Mouse (Mus musculus): ENCODE measurements around the gene Olfr789. TPM values are rescaled to one million over a fixed set of nuclear protein-coding genes. Genes with fewer than 3 reads are reported as not detected.

Olfr789 gene
- total and polyA plus RNA-seq, 2 experiments from 2014 or later, result not detected

DNA sequence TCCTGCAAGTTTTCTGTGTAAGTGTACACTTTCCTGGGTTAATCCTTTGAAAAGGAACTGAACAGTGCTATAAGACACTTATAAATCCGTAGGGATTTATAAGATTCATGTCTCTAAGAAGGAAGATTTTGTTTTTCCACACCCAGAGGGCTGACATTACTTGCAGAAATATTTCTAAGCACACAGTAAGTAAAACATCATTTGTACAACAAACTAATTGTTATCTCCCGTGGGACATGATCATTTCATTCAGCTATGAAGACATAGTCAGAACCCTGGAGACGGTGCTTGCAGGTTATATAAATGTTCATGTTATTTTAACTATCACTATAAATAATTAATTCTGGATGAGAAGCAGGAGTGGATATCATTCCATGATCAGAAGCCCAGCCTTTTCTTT, 36.9 kb downstream of the Olfr789 start, which contains the start of gene Olfr791:
TSS of gene Olfr791 (plus strand) at position 301 of the 400 bp plus-strand sequence.
- no peak for TF ChIP-seq CTCF (IDR thresholded peaks at IDR 0.05; ENCODE audit: low read depth)
- Histone ChIP-seq H3K9ac (replicated peaks; ENCODE audit: low read length) (no peak within 1 kb of the TSS), H3K4me3 (ENCODE audit: low read length) (no peak within 1 kb of the TSS), H3K27me3 (ENCODE audit: insufficient read depth, low read length) (no peaks in the 10 kb centered on the region), H3K27ac (no peak within 1 kb of the TSS), H3K4me1 (ENCODE audit: insufficient read depth, low read length) (no peaks in the 10 kb centered on the region), H3K36me3 (ENCODE audit: insufficient read depth, low read length) (no peaks in the 10 kb centered on the region), H3K9me3 (ENCODE audit: low read length) (no peaks in the 10 kb centered on the region), H3K4me2 (ENCODE audit: low read depth, low read length) (no peak within 1 kb of the TSS)
- WGBS, result 72% methylated on average over 3 of the region's 3 CpGs
- ATAC-seq (no peak), DNase-seq (ENCODE audit: low spot score) (no peak)

DNA sequence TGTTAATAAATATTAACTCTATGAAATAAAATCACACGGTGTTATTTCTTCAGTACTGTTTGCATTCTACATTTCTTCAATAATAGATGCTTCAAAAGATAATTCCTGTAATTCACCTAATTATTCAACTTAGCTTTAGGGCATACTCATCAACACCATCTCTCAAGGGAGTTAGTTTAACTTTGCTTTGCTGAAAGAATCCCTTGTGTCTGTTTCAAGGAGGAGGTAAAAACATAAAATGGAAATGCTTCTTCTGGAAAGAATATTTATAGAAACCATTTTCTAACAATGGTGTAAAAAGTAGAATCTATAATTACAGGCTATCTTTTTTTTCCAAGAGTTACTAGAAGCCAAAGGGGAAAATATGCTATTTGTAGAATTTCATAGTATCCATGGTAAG, 54.3 kb downstream of the Olfr789 start, which contains the start of gene Olfr792:
TSS of gene Olfr792 (plus strand) at position 301 of the 400 bp plus-strand sequence.
- ATAC-seq (no peak), DNase-seq (ENCODE audit: low spot score) (no peak)
- Histone ChIP-seq H3K9me3 (ENCODE audit: low read length) (0 out of 2 replicates have a peak, but pooled peaks cover 3% of the 10 kb centered on the region), H3K4me3 (ENCODE audit: low read length) (no peak within 1 kb of the TSS), H3K27me3 (ENCODE audit: insufficient read depth, low read length) (no peaks in the 10 kb centered on the region), H3K27ac (no peak within 1 kb of the TSS), H3K4me1 (ENCODE audit: insufficient read depth, low read length) (no peaks in the 10 kb centered on the region), H3K9ac (replicated peaks; ENCODE audit: low read length) (no peak within 1 kb of the TSS), H3K4me2 (ENCODE audit: low read depth, low read length) (no peak within 1 kb of the TSS), H3K36me3 (ENCODE audit: insufficient read depth, low read length) (no peaks in the 10 kb centered on the region)
- 74% methylated on average over 1 of the region's 1 CpGs for WGBS
- TF ChIP-seq CTCF (IDR thresholded peaks at IDR 0.05; ENCODE audit: low read depth), result no peak

Other genes with a start within 250 kb of the Olfr789 start
- gene Olfr774, start 248.5 kb upstream of the Olfr789 start, total RNA-seq (2014; rRNA removed), result not detected in 2 replicates
- not detected in 2 replicates for gene Olfr774, start 248.5 kb upstream of the Olfr789 start, polyA plus RNA-seq (2015; fragmentation: Nextera tagmentation; extraction: Ambion mirVana)
- not detected in 2 replicates for gene Olfr775, start 236.3 kb upstream of the Olfr789 start, total RNA-seq (2014; rRNA removed)
- gene Olfr775, start 236.3 kb upstream of the Olfr789 start, polyA plus RNA-seq (2015; fragmentation: Nextera tagmentation; extraction: Ambion mirVana), result not detected in 2 replicates
- not detected in 2 replicates for gene Olfr776, start 225.6 kb upstream of the Olfr789 start, total RNA-seq (2014; rRNA removed)
- not detected in 2 replicates for gene Olfr776, start 225.6 kb upstream of the Olfr789 start, polyA plus RNA-seq (2015; fragmentation: Nextera tagmentation; extraction: Ambion mirVana)
- gene Olfr777, start 213.3 kb upstream of the Olfr789 start, total RNA-seq (2014; rRNA removed), result not detected in 2 replicates
- gene Olfr777, start 213.3 kb upstream of the Olfr789 start, polyA plus RNA-seq (2015; fragmentation: Nextera tagmentation; extraction: Ambion mirVana), result not detected in 2 replicates
- gene Olfr780, start 166.6 kb upstream of the Olfr789 start, total RNA-seq (2014; rRNA removed), result not detected in 2 replicates
- gene Olfr780, start 166.6 kb upstream of the Olfr789 start, polyA plus RNA-seq (2015; fragmentation: Nextera tagmentation; extraction: Ambion mirVana), result not detected in 2 replicates
- gene Olfr781, start 155.9 kb upstream of the Olfr789 start, total RNA-seq (2014; rRNA removed), result not detected in 2 replicates
- gene Olfr781, start 155.9 kb upstream of the Olfr789 start, polyA plus RNA-seq (2015; fragmentation: Nextera tagmentation; extraction: Ambion mirVana), result not detected in 2 replicates
- not detected in 2 replicates for gene Olfr782, start 135.9 kb upstream of the Olfr789 start, total RNA-seq (2014; rRNA removed)
- gene Olfr782, start 135.9 kb upstream of the Olfr789 start, polyA plus RNA-seq (2015; fragmentation: Nextera tagmentation; extraction: Ambion mirVana), result not detected in 2 replicates
- gene Olfr784, start 100.7 kb upstream of the Olfr789 start, total RNA-seq (2014; rRNA removed), result 0.61 and 0.68 TPM in 2 replicates
- 0.05 and 0.08 TPM in 2 replicates for gene Olfr784, start 100.7 kb upstream of the Olfr789 start, polyA plus RNA-seq (2015; fragmentation: Nextera tagmentation; extraction: Ambion mirVana)
- gene Olfr785, start 79.3 kb upstream of the Olfr789 start, total RNA-seq (2014; rRNA removed), result not detected in 2 replicates
- gene Olfr785, start 79.3 kb upstream of the Olfr789 start, polyA plus RNA-seq (2015; fragmentation: Nextera tagmentation; extraction: Ambion mirVana), result not detected in 2 replicates
- gene Olfr786, start 57.4 kb upstream of the Olfr789 start, total RNA-seq (2014; rRNA removed), result not detected in 2 replicates
- gene Olfr786, start 57.4 kb upstream of the Olfr789 start, polyA plus RNA-seq (2015; fragmentation: Nextera tagmentation; extraction: Ambion mirVana), result not detected in 2 replicates
- not detected in 2 replicates for gene Olfr787, start 22.9 kb upstream of the Olfr789 start, total RNA-seq (2014; rRNA removed)
- not detected in 2 replicates for gene Olfr787, start 22.9 kb upstream of the Olfr789 start, polyA plus RNA-seq (2015; fragmentation: Nextera tagmentation; extraction: Ambion mirVana)
- not detected in 2 replicates for gene Olfr788, start 13.8 kb upstream of the Olfr789 start, total RNA-seq (2014; rRNA removed)
- gene Olfr788, start 13.8 kb upstream of the Olfr789 start, polyA plus RNA-seq (2015; fragmentation: Nextera tagmentation; extraction: Ambion mirVana), result not detected in 2 replicates
- not detected in 2 replicates for gene Olfr790, start 13.7 kb downstream of the Olfr789 start, total RNA-seq (2014; rRNA removed)
- gene Olfr790, start 13.7 kb downstream of the Olfr789 start, polyA plus RNA-seq (2015; fragmentation: Nextera tagmentation; extraction: Ambion mirVana), result not detected in 2 replicates
- not detected in 2 replicates for gene Olfr791, start 37.0 kb downstream of the Olfr789 start, total RNA-seq (2014; rRNA removed)
- gene Olfr791, start 37.0 kb downstream of the Olfr789 start, polyA plus RNA-seq (2015; fragmentation: Nextera tagmentation; extraction: Ambion mirVana), result not detected in 2 replicates
- not detected in 2 replicates for gene Olfr792, start 54.4 kb downstream of the Olfr789 start, total RNA-seq (2014; rRNA removed)
- gene Olfr792, start 54.4 kb downstream of the Olfr789 start, polyA plus RNA-seq (2015; fragmentation: Nextera tagmentation; extraction: Ambion mirVana), result not detected in 2 replicates
- not detected in 2 replicates for gene Olfr794, start 82.9 kb downstream of the Olfr789 start, total RNA-seq (2014; rRNA removed)
- not detected in 2 replicates for gene Olfr794, start 82.9 kb downstream of the Olfr789 start, polyA plus RNA-seq (2015; fragmentation: Nextera tagmentation; extraction: Ambion mirVana)
- gene Olfr796, start 127.8 kb downstream of the Olfr789 start, total RNA-seq (2014; rRNA removed), result not detected in 2 replicates
- gene Olfr796, start 127.8 kb downstream of the Olfr789 start, polyA plus RNA-seq (2015; fragmentation: Nextera tagmentation; extraction: Ambion mirVana), result not detected in 2 replicates
- not detected in 2 replicates for gene Olfr798, start 143.2 kb downstream of the Olfr789 start, total RNA-seq (2014; rRNA removed)
- not detected in 2 replicates for gene Olfr798, start 143.2 kb downstream of the Olfr789 start, polyA plus RNA-seq (2015; fragmentation: Nextera tagmentation; extraction: Ambion mirVana)
- gene Olfr799, start 152.7 kb downstream of the Olfr789 start, total RNA-seq (2014; rRNA removed), result not detected in 2 replicates
- gene Olfr799, start 152.7 kb downstream of the Olfr789 start, polyA plus RNA-seq (2015; fragmentation: Nextera tagmentation; extraction: Ambion mirVana), result not detected in 2 replicates
- gene Olfr800, start 172.9 kb downstream of the Olfr789 start, total RNA-seq (2014; rRNA removed), result not detected in 2 replicates
- gene Olfr800, start 172.9 kb downstream of the Olfr789 start, polyA plus RNA-seq (2015; fragmentation: Nextera tagmentation; extraction: Ambion mirVana), result not detected in 2 replicates
- not detected in 2 replicates for gene Olfr801, start 189.1 kb downstream of the Olfr789 start, total RNA-seq (2014; rRNA removed)
- gene Olfr801, start 189.1 kb downstream of the Olfr789 start, polyA plus RNA-seq (2015; fragmentation: Nextera tagmentation; extraction: Ambion mirVana), result not detected in 2 replicates
- not detected in 2 replicates for gene Olfr802, start 203.4 kb downstream of the Olfr789 start, total RNA-seq (2014; rRNA removed)
- gene Olfr802, start 203.4 kb downstream of the Olfr789 start, polyA plus RNA-seq (2015; fragmentation: Nextera tagmentation; extraction: Ambion mirVana), result 0.06 and 0.10 TPM in 2 replicates
- not detected in 2 replicates for gene Olfr803, start 209.5 kb downstream of the Olfr789 start, total RNA-seq (2014; rRNA removed)
- not detected in 2 replicates for gene Olfr803, start 209.5 kb downstream of the Olfr789 start, polyA plus RNA-seq (2015; fragmentation: Nextera tagmentation; extraction: Ambion mirVana)
- 0.26 TPM in 1 of 2 replicates, not detected in the other for gene Olfr804, start 218.5 kb downstream of the Olfr789 start, total RNA-seq (2014; rRNA removed)
- not detected in 2 replicates for gene Olfr804, start 218.5 kb downstream of the Olfr789 start, polyA plus RNA-seq (2015; fragmentation: Nextera tagmentation; extraction: Ambion mirVana)
- not detected in 2 replicates for gene Olfr805, start 244.6 kb downstream of the Olfr789 start, total RNA-seq (2014; rRNA removed)
- gene Olfr805, start 244.6 kb downstream of the Olfr789 start, polyA plus RNA-seq (2015; fragmentation: Nextera tagmentation; extraction: Ambion mirVana), result not detected in 2 replicates